Mouse (Mus musculus) CH12.LX (cell line): Measurements from ENCODE around the gene BC005624. TPM values are rescaled to one million over a fixed set of nuclear protein-coding genes. Genes with fewer than 3 reads are reported as not detected.

Experiments
- DNase-seq: peaks from one replicate; pipeline ENCODE4 v3.0.0-alpha.2; 2013; ENCODE audit errors: extremely low read depth
- H3K27ac ChIP-seq: 2 replicates; pipeline ENCODE4 v1.5.1; 2012; ENCODE audit warnings: low read depth, mild to moderate bottlenecking, control low read depth, moderate library complexity; ENCODE audit not compliant: insufficient read depth
- H3K27me3 ChIP-seq: replicated peaks from 2 replicates; pipeline ENCODE3; 2012; ENCODE audit warnings: inconsistent platforms
- H3K36me3 ChIP-seq, 2 experiments: replicated peaks in 1 of 2; 2 replicates each; pipeline versions ENCODE3 to v1.6.1; 2012; ENCODE audit warnings: inconsistent platforms in 1 of 2, low read length in 1 of 2, mild to moderate bottlenecking in 1 of 2, mixed read lengths in 1 of 2, moderate library complexity in 1 of 2; ENCODE audit not compliant: control insufficient read depth in 1 of 2, insufficient read depth in 1 of 2
- H3K4me1 ChIP-seq, 2 experiments: 2 replicates each; pipeline ENCODE4 v1.6.1; 2012; ENCODE audit warnings: inconsistent platforms in 1 of 2, moderate library complexity in 1 of 2; ENCODE audit not compliant: insufficient read depth in 2 of 2, control insufficient read depth in 1 of 2
- H3K4me2 ChIP-seq: 2 replicates; pipeline ENCODE4 v1.6.1; 2012; ENCODE audit warnings: low read depth, mild to moderate bottlenecking, control low read depth; ENCODE audit not compliant: poor library complexity, insufficient read depth, severe bottlenecking
- H3K4me3 ChIP-seq, 3 experiments: fragments of 150-350 bp in 1 of 3; sonication (generic) in 1 of 3; replicated peaks in 1 of 3; 2 replicates each; pipeline versions ENCODE3 to v1.5.1; 2011 to 2012; ENCODE audit warnings: low read depth in 2 of 3, low read length in 2 of 3, mild to moderate bottlenecking in 2 of 3, moderate library complexity in 2 of 3, control low read depth in 1 of 3, improper control_type of control experiment in 1 of 3, inconsistent platforms in 1 of 3, mixed read lengths in 1 of 3; ENCODE audit not compliant: poor library complexity in 1 of 3
- H3K79me2 ChIP-seq: replicated peaks from 2 replicates; pipeline ENCODE4 v1.6.1; 2012; ENCODE audit warnings: mild to moderate bottlenecking, moderate library complexity; ENCODE audit not compliant: control insufficient read depth, poor library complexity, insufficient read depth, severe bottlenecking; ENCODE audit errors: extremely low read depth
- H3K9ac ChIP-seq: 2 replicates; pipeline ENCODE4 v1.6.1; 2012; ENCODE audit warnings: low read depth, mild to moderate bottlenecking, control low read depth, moderate library complexity; ENCODE audit not compliant: insufficient read depth
- H3K9me3 ChIP-seq: replicated peaks from 2 replicates; pipeline ENCODE3; 2012; ENCODE audit warnings: low read length, inconsistent platforms, mixed read lengths
- CHD1 ChIP-seq: IDR thresholded peaks from 2 replicates; pipeline ENCODE4 v1.6.1; 2012; ENCODE audit warnings: low read depth, low read length, improper control_type of control experiment, inconsistent platforms
- CTCF ChIP-seq, 2 experiments: IDR thresholded peaks in 1 of 2; conservative IDR thresholded peaks in 1 of 2; 2 replicates each; pipeline ENCODE4 v1.5.1; 2011 to 2012; ENCODE audit warnings: low read depth in 2 of 2, low read length in 2 of 2, improper control_type of control experiment in 1 of 2, inconsistent platforms in 1 of 2, mild to moderate bottlenecking in 1 of 2, moderate library complexity in 1 of 2
- E2F4 ChIP-seq: IDR thresholded peaks from 2 replicates; pipeline ENCODE4 v1.6.1; 2011; ENCODE audit warnings: low read depth, low read length, improper control_type of control experiment; ENCODE audit not compliant: insufficient replicate concordance
- ELF1 ChIP-seq: IDR thresholded peaks from 2 replicates; pipeline ENCODE4 v1.6.1; 2014; ENCODE audit warnings: low read depth, mild to moderate bottlenecking, inconsistent platforms, low read length, improper control_type of control experiment
- EP300 ChIP-seq: IDR thresholded peaks from 2 replicates; pipeline ENCODE4 v1.6.1; 2011; ENCODE audit warnings: low read length, improper control_type of control experiment
- HCFC1 ChIP-seq: IDR thresholded peaks from 2 replicates; pipeline ENCODE4 v1.6.1; 2012; ENCODE audit warnings: low read depth, mild to moderate bottlenecking, inconsistent platforms, low read length, improper control_type of control experiment
- IRF4 ChIP-seq: IDR thresholded peaks from 2 replicates; pipeline ENCODE4 v1.6.1; 2014; ENCODE audit warnings: low read depth, mild to moderate bottlenecking, inconsistent platforms, low read length, improper control_type of control experiment
- KAT2A ChIP-seq: IDR thresholded peaks from 2 replicates; pipeline ENCODE4 v1.6.1; 2012; ENCODE audit warnings: low read length, improper control_type of control experiment, inconsistent platforms; ENCODE audit not compliant: insufficient replicate concordance
- MAFK ChIP-seq: IDR thresholded peaks from 2 replicates; pipeline ENCODE4 v1.6.1; 2011; ENCODE audit warnings: low read length, improper control_type of control experiment; ENCODE audit not compliant: insufficient replicate concordance
- MAX ChIP-seq: IDR thresholded peaks from 2 replicates; pipeline ENCODE4 v1.6.1; 2011; ENCODE audit warnings: low read length, improper control_type of control experiment
- MEF2A ChIP-seq: IDR thresholded peaks from 2 replicates; pipeline ENCODE4 v1.6.1; 2014; ENCODE audit warnings: low read depth, mild to moderate bottlenecking, inconsistent platforms, low read length, improper control_type of control experiment, borderline replicate concordance
- MXI1 ChIP-seq: IDR thresholded peaks from 2 replicates; pipeline ENCODE4 v1.6.1; 2011; ENCODE audit warnings: mild to moderate bottlenecking, low read depth, low read length, improper control_type of control experiment
- MYC ChIP-seq: IDR thresholded peaks from 2 replicates; pipeline ENCODE4 v1.6.1; 2011; ENCODE audit warnings: low read depth, mild to moderate bottlenecking, improper control_type of control experiment, low read length
- NELFE ChIP-seq: IDR thresholded peaks from 2 replicates; pipeline ENCODE4 v1.6.1; 2011; ENCODE audit warnings: low read depth, low read length, improper control_type of control experiment
- NRF1 ChIP-seq: IDR thresholded peaks from 2 replicates; pipeline ENCODE4 v1.6.1; 2014; ENCODE audit warnings: low read depth, mild to moderate bottlenecking, inconsistent platforms, low read length, improper control_type of control experiment, moderate library complexity
- POLR2A ChIP-seq: IDR thresholded peaks from 2 replicates; pipeline ENCODE4 v1.6.1; 2011; ENCODE audit warnings: low read depth, mild to moderate bottlenecking, improper control_type of control experiment, low read length
- POLR2AphosphoS2 ChIP-seq: IDR thresholded peaks from 2 replicates; pipeline ENCODE4 v1.6.1; 2011; ENCODE audit warnings: low read depth, low read length, improper control_type of control experiment
- RCOR1 ChIP-seq: conservative IDR thresholded peaks from 2 replicates; pipeline ENCODE4 v1.6.1; 2012; ENCODE audit warnings: low read depth, mild to moderate bottlenecking, inconsistent platforms, low read length, improper control_type of control experiment
- SIN3A ChIP-seq: IDR thresholded peaks from 2 replicates; pipeline ENCODE4 v1.6.1; 2012; ENCODE audit warnings: low read length, improper control_type of control experiment, inconsistent platforms
- TBP ChIP-seq: conservative IDR thresholded peaks from 2 replicates; pipeline ENCODE4 v1.6.1; 2011; ENCODE audit warnings: low read depth, low read length, improper control_type of control experiment
- TCF12 ChIP-seq: IDR thresholded peaks from 2 replicates; pipeline ENCODE4 v1.6.1; 2014; ENCODE audit warnings: low read depth, mild to moderate bottlenecking, inconsistent platforms, low read length, improper control_type of control experiment
- UBTF ChIP-seq: IDR thresholded peaks from 2 replicates; pipeline ENCODE4 v1.6.1; 2012; ENCODE audit warnings: low read depth, mild to moderate bottlenecking, inconsistent platforms, low read length, improper control_type of control experiment, moderate library complexity
- USF1 ChIP-seq: IDR thresholded peaks from 2 replicates; pipeline ENCODE4 v1.6.1; 2014; ENCODE audit warnings: low read depth, mild to moderate bottlenecking, inconsistent platforms, low read length, improper control_type of control experiment
- USF2 ChIP-seq: conservative IDR thresholded peaks from 2 replicates; pipeline ENCODE4 v1.6.1; 2011; ENCODE audit warnings: low read depth, low read length, improper control_type of control experiment
- ZKSCAN1 ChIP-seq: IDR thresholded peaks from 2 replicates; pipeline ENCODE4 v1.6.1; 2012; ENCODE audit warnings: low read depth, inconsistent platforms, low read length, improper control_type of control experiment, borderline replicate concordance
- ZMIZ1 ChIP-seq: IDR thresholded peaks from 2 replicates; pipeline ENCODE4 v1.6.1; 2012; ENCODE audit warnings: low read depth, mild to moderate bottlenecking, inconsistent platforms, low read length, improper control_type of control experiment
- dilution Hi-C: fragments of 300-500 bp; cut with MboI; formaldehyde crosslinking; loops from 2 replicates; pipeline ENCODE4 v1.14.3; 2020; ENCODE audit warnings: low sequenced_read_pairs; ENCODE audit not compliant: extremely low pct_unique_long_range_greater_than_20kb, extremely low pct_ligation_motif_present
- in situ Hi-C: fragments of 300-500 bp; cut with MboI; formaldehyde crosslinking; loops from 3 replicates; pipeline ENCODE4 v1.14.3; 2019; ENCODE audit warnings: low sequenced_read_pairs, low pct_ligation_motif_present, low pct_unique_long_range_greater_than_20kb, mixed read lengths
- polyA plus RNA-seq: library from polyadenylated mRNA; unstranded; fragments of >175 nt; gene quantifications from 2 replicates; pipeline ENCODE4 v1.2.1, GENCODE M21; 2012; ENCODE audit warnings: low read depth; ENCODE audit not compliant: insufficient read length
- total RNA-seq, 2 experiments: library from RNA; depleted of rRNA; stranded (reverse); fragments of 300-350 nt in 1 of 2; fragments of >200 nt in 1 of 2; gene quantifications; 2 replicates each; pipeline ENCODE4 v1.2.3; 2012 to 2014

The BC005624 gene
- total and polyA plus RNA-seq, 3 experiments: 40.5 to 68.1 (median 43.2) TPM

DNA sequence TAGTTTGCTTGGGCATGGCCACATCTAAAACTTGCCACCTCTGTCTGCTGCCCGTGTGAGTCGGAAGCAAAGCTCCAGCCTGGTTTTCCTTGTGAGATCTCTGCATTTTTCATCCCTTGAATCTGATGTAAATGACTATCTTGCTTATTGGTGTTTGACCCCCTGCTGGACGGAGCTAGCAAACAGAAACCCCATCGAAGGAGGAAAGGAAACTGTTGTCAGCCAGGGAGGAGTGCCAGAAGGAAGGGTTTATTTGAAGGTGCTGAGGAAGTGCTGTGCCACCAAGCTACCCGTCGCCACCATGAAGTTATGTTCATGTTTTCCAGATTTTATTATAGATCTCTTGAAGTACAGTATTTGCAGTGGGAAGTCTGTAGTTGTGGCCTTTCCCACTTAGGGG, 27.2 kb downstream of the BC005624 start:
- H3K4me2 ChIP-seq: peak overlapping the region; percentile 82
- peak overlapping the region in 2 of 3 experiments; percentile 21 to 88 for H3K4me3 ChIP-seq
- in situ Hi-C loops (no loop called here), dilution Hi-C loops (no loop called here)
- no peak overlapping the region for H3K27ac ChIP-seq
- peaks cover 12% of the 10 kb centered on the region for H3K27me3 ChIP-seq
- peaks cover 43 to 54% of the 10 kb centered on the region in 2 experiments for H3K36me3 ChIP-seq
- H3K79me2 ChIP-seq: peaks cover 34% of the 10 kb centered on the region
- peak; percentile 32 for DNase-seq
- peaks cover under 1% of the 10 kb centered on the region for H3K9me3 ChIP-seq
- no peak for TF ChIP-seq MYC
- TF ChIP-seq CTCF (conservative IDR thresholded peaks at IDR 0.05 in 1 of 2, IDR thresholded peaks at IDR 0.05 in 1 of 2; ENCODE audit: low read depth in 2 of 2, low read length in 2 of 2): peak; percentile 4 to 38; a peak in 2 of 4 replicates
- no peak overlapping the region for H3K9ac ChIP-seq
- peaks cover 6 to 32% of the 10 kb centered on the region in 2 experiments; a peak in 3 of 4 replicates for H3K4me1 ChIP-seq

DNA sequence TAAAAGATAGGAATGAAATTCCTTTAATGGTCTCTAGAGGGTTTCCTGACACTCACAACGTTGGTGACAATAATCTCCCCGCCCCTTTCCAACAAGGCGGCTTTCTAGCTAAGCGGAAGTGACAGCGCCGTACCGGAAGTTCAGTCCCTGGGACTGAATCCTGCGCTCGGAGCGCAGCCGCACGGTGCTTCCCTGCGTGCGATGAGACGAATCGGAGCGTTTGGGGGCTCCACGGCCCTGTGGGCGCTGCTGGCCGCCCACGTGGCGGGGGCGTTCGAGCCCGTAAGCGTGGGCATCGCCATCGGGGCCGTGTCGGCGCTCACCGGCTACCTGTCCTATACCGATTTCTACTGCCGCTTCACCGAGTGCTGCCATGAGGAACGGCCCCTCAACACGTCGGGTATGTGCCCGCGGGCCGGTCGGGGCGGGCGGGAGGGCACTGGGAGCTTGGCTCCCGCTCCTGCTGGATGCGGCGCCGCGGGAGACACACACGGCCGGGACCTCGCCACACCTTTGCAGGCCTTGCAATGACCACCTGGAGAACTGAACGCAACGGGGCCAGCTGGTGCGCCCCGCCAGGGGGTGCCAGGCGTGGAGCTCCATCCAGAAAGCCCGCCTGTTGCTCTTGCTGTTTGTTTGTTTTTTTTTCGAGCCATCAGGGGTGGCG, 29.0 kb downstream of the BC005624 start, which contains the start of gene Tor1b:
Gene Tor1b, plus strand, starts transcription at position 136 of the 667 bp plus-strand sequence.
- Histone ChIP-seq H3K9ac (peak within 1 kb of the TSS; percentile 82), H3K27me3 (peaks cover 27% of the 10 kb centered on the region)
- TF ChIP-seq E2F4 (no peak), NELFE (peak; percentile 99), EP300 (no peak), HCFC1 (peak; percentile 75), ELF1 (peak; percentile 90), RCOR1 (no peak), ZMIZ1 (peak; percentile 93), POLR2AphosphoS2 (peak; percentile 89; the same call in 1 of the 2 replicates), CHD1 (no peak), MEF2A (peak; percentile 52; the same call in 1 of the 2 replicates), MYC (0 out of 2 replicates have a peak, but pooled peaks have one; percentile 68), IRF4 (peak; percentile 4; the same call in 1 of the 2 replicates), USF2 (no peak), CTCF (conservative IDR thresholded peaks at IDR 0.05 in 1 of 2, IDR thresholded peaks at IDR 0.05 in 1 of 2; ENCODE audit: low read depth in 2 of 2, low read length in 2 of 2) (peak in 1 of 2 experiments; percentile 34; a peak in 2 of 4 replicates), MAX (0 out of 2 replicates have a peak, but pooled peaks have one; percentile 71), UBTF (peak; percentile 72; the same call in 1 of the 2 replicates), KAT2A (0 out of 2 replicates have a peak, but pooled peaks have one; percentile 7), MXI1 (peak; percentile 85), SIN3A (peak; percentile 94; the same call in 1 of the 2 replicates), TCF12 (peak; percentile 73), USF1 (no peak), ZKSCAN1 (no peak), MAFK (no peak), TBP (peak; percentile 70; the same call in 1 of the 2 replicates), POLR2A (peak; percentile 99), NRF1 (peak; percentile 80)
- TF ChIP-seq, all 38 proteins: peak for 18
- in situ Hi-C loops (no loop called here), dilution Hi-C loops (no loop called here)
- Histone ChIP-seq H3K9me3 (peaks cover 13% of the 10 kb centered on the region), H3K4me3 (peak within 1 kb of the TSS; percentile 80 to 88 (median 88)), H3K36me3 (peaks cover 25 to 35% of the 10 kb centered on the region in 2 experiments), H3K4me2 (peak within 1 kb of the TSS; percentile 82), H3K4me1 (peaks cover 6 to 32% of the 10 kb centered on the region in 2 experiments; a peak in 3 of 4 replicates), H3K79me2 (peaks cover 34% of the 10 kb centered on the region), H3K27ac (peak within 1 kb of the TSS; percentile 46)
- peak; percentile 94 for DNase-seq
